Mouse (Mus musculus) cortical plate, adult 2 months (tissue): ENCODE results near the gene Xk.
"Not testable (repeated sequence)": the region's sequence is repeated elsewhere in the genome, so short reads cannot be mapped to it uniquely, and the experiment has no call there.

Experiments
- CTCF ChIP-seq: fragments of 200-500 bp; IDR thresholded peaks from 2 replicates; pipeline ENCODE4 v1.5.1; 2011; ENCODE audit warnings: mild to moderate bottlenecking, control low read depth, low read length; ENCODE audit not compliant: insufficient read depth; ENCODE audit errors: extremely low read depth
- POLR2A ChIP-seq: fragments of 200-500 bp; IDR thresholded peaks from 2 replicates; pipeline ENCODE4 v1.6.1; 2011; ENCODE audit warnings: mild to moderate bottlenecking, low read length, control low read depth; ENCODE audit not compliant: insufficient read depth; ENCODE audit errors: extremely low read depth

DNA sequence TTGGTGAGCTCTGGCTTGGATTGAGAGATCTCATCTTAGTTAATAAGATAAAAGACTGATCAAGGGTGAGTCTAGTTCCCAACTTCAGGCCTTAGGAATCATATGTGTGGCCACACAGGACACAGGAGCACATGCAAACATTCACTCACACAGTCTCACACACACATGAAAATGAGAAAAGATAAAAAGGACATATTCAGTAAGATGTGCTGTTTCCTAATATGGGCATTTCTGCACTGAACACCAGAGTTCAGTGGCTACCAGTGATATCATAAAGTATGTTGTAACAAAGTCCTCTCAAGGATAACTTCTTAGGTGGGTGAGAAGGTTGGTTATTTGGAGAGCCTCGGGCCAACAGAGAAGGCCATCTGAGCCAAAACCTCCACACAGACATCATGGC is 10.9 kb downstream of the Xk start, which contains the start of gene H2al1m:
- TF ChIP-seq POLR2A, CTCF: not testable (repeated sequence)
